Mouse (Mus musculus) layer of hippocampus, postnatal 36 days (tissue): ENCODE measurements around the gene Noa1. TPM values are rescaled to one million over a fixed set of nuclear protein-coding genes. Genes with fewer than 3 reads are reported as not detected.

ENCODE experiments used
- DNase-seq, 2 experiments: peaks; one replicate each; pipeline ENCODE4 v3.0.0; 2022
- total RNA-seq, 2 experiments: library from RNA; stranded (reverse); gene quantifications; 2 replicates each; pipeline ENCODE4 v1.2.3; 2021

Noa1 gene
- total RNA-seq = 10 to 100 TPM; 23.2 to 26.5 TPM

DNA sequence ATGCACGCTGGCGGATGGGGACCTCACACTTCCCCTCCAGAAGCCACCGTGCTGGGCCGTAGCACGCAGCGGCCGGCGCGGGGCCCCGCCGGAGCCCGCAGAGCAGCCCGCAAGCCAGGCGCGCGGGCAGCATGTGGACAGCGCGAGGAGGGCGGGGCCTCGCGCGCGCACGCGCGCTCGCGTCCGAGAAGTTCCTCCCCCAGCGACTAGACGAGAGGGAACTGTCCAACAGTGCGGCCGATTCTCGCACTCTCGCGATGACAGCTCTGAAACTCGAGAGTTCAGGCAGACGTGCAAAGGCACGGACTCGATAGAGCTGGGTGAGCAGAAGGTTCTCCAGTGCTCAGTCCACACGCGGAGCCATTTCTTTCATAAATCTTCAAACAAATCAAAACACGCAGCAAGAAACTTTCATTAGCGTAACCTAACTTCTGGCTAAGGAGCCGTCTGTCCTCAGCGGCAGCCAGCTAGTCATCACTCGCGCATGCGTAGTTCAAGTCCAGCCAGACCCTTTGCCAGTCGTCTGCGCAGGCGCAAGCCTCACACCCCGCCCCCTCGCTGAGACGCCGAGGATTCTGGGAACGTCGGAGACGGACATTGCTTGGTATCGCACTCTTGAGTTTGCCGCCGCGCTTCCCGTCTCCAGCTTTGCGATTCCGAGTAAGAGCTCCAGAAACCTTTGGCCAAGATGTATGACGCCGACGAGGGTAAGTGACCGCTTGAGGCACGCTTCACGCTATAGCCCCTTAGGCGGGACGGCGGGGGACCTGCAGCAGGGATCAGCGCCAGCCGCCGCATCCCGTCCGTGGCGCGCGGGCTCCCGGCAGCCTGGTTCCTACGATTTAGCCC, at the start of gene Noa1, which contains the start of gene Polr2b:
TSS of gene Noa1 (minus strand) at position 161 of the 849 bp plus-strand sequence.
TSS of gene Polr2b (plus strand) at position 224 of the 849 bp plus-strand sequence.
- DNase-seq = peak; percentile 98 to 99

- no peak for DNase-seq
Measured at GRCm38 (mm10) chr5:77358347-77358746, 48.5 kb upstream of the Noa1 start.

DNA sequence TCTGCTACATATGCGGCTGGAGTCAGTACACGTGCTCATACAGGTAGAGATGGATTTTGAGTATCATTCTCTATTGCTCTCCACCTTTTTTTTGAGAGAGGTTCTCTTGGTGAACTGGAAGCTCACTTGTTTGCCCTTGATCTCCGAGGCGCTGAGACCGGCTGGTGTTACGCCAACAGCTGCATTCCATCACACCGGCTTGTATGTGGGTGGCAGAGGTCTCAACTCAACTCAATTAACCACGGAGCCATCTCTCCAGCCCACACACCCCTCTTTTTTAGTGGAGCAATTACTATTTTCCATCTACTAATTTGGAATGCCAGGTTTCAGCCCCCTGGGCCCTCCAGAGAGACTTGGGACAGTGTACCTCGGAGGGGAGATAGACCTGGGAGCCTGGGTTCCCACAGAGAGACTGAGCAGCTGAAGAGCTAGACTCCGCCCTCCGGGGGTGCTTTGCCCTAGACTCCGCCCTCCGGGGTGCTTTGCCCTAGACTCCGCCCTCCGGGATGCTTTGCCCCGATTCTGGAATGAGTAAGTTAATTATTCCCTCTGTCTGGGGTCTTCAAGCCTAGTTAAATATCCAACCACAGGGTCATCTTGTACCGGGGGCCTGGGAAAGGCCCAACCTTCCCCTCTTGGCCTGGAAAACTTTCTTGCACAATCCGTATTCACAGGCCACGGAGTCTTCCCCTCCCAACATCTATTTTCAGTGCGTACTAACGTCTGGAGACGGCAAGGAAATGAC, 47.7 kb upstream of the Noa1 start:
- no peak for DNase-seq

DNA sequence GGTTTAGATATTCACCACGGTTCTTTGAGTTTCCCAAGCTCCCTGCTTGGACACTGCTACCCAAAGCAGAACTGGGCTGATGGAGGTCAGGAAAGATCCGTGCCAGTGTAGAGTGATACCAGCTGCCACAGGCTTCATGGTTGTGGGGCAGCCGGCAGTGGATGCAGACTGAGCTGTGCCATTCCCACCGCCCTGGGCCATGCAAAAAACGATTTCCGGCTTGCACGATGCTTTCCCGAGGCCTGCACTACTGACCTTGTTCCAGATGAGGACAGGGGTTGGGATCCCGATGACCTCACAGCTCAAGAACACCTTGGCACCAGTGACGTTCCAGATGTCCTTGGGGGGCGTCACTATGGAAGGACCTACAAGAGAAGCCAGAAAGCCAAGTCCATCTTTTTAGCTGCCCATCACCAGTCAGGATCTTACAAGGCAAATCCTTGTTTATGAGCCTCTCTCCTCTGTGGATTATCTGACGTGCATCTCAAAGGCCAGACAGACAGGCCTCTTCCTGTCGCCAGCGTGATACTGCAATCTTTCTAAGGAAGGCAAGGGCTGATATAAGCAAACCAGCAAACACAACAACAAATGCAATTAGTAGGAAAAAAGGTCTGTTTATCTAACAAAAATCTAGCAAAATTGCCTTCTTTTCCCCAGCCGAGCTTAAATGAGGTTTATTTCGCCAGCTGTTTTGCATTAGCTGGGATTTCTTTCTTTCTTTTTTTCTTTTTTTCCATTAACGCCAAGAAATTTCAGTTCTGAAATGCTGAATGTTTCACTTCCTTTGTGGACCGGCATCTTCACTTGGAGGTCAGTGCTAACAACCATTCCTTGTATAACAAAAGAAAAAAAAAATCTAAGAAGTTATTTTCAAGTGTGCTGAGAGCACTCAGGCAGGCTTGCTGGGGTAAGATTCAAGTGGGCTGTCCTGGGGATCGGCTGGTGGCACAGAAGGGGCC, 45.7 kb upstream of the Noa1 start:
- DNase-seq = no peak

DNA sequence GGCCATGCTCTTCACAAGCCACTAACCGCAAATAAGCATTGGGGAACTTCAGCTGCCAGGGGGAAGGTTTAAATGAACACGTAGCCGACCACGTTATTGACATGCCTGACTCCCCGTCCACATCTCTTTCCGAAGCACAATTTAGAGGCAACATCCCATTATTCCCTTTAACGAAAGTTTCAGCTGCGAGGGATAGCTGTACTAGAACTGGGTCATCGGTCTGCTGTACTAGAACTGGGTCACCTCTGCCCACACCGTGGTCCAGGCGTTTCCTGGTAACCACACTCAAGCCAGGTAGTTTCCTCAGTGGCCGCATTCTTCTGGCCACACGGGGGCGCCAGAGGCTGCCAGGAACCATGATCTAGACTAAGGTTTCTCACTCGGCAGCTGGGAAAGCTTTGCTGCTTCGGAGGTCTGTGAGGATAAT, 44.5 kb upstream of the Noa1 start:
- peak; percentile 79 to 80 for DNase-seq

DNA sequence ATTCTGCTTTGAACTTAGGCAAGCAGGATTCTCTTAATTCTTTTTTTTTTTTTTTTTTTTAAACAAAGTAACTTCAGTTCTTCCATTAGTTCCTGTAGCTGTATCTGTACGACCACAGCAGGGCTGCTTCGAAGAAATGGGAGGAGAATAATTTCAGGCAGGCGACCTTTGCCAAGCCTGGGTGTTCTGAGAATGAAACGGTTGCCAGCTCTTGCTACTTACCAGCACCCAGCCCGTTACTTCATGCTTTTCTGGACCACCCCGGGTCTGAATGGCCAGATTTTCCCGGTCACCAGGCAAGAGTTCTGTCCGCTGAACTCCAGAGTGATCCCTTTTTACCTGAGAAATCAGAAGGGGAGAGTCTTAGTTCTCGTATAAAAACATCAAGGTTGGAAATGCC, 41.8 kb upstream of the Noa1 start:
- DNase-seq = no peak

DNA sequence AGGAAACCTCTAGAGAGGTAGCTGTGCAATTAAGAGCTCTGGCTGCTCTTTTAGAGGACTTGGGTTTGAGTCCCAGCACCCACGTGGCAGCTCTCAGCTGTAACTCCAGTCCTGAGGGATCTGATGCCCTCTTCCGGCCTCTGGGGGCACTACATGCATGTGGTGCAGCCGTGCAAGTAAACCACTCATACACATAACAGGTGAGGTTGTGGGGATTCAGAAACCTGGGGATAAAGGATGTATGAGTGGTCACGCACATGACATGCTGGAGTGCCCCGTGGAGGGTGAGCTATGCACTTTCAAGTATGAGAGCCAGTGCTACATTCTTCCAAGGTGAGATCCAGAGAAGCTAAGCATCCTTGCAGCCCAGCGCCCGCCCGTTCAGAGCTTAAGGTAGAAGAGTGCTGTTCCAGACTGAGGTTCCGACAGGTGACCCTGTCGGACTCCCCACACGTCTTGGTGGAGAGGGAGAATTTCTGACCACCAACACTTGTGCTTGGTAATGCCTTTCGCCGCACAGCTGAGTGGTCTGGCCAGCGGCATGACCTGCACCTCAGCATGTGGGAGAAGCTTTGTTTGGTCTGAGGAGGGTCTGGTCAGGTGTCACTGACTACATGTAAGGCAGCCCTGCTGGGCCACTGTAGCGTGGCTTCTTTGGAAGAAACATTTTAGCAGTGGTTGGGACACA, 40.2 kb upstream of the Noa1 start:
- DNase-seq = no peak

DNA sequence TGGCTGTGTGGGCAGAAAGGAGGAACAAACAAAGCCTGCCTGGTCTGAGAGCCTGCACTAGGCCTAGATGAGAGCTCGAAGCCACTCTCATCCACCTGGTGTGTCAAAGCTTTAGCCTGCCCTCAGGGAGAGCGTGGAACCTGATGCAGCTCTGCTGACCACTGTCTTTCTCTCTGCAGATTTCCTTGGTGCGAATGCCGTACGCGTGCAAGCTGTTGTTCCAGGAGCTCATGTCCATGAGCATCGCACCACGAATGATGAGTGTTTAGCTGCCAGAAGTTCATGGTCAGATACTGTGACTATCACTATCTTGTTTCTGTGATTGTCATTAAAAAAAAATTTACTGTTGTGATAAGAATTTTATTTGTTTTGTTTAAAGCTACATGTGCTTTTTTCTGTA, 39.0 kb upstream of the Noa1 start:
- no peak for DNase-seq

GRCm38 (mm10) chr5:77340033-77340432, 30.1 kb upstream of the Noa1 start:
- DNase-seq = no peak

- DNase-seq = no peak
Measured at GRCm38 (mm10) chr5:77330154-77330553, 20.3 kb upstream of the Noa1 start.

DNA sequence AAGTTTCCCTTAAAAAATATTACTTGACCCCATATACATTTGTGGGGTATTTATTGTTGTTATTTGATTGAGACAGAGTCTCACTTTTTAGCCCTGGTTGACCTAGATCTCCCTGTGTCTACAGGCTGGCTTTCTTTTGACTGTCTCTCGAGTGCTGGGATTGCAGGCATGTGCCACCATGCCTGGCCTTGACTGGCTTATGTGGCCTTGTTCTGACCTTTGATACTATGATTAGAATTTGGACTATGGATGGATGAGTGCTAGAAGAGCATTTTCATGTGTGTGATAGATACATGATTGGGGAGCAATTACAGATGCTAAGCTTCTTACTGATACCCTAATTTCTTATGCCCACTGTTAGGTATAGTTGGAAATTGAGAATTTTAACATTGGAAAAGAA, 15.1 kb upstream of the Noa1 start:
- DNase-seq = no peak

GRCm38 (mm10) chr5:77314986-77315385, 5.1 kb upstream of the Noa1 start:
- no peak for DNase-seq

GRCm38 (mm10) chr5:77314206-77314605, 4.3 kb upstream of the Noa1 start:
- no peak for DNase-seq

- no peak for DNase-seq
Measured at GRCm38 (mm10) chr5:77309051-77309906, 605 bp downstream of the Noa1 start.

- no peak for DNase-seq
Measured at GRCm38 (mm10) chr5:77307821-77308553, 1.9 kb downstream of the Noa1 start.

- no peak for DNase-seq
Measured at GRCm38 (mm10) chr5:77301296-77301903, 8.5 kb downstream of the Noa1 start.

- no peak for DNase-seq
Measured at GRCm38 (mm10) chr5:77299486-77299885, 10.4 kb downstream of the Noa1 start.

- no peak for DNase-seq
Measured at GRCm38 (mm10) chr5:77292803-77293522, 16.9 kb downstream of the Noa1 start.

GRCm38 (mm10) chr5:77290606-77291005, 19.3 kb downstream of the Noa1 start:
- DNase-seq = no peak
